Mouse (Mus musculus): Measurements from ENCODE around the gene Wbp2.
"Not testable (repeated sequence)": the region's sequence is repeated elsewhere in the genome, so short reads cannot be mapped to it uniquely, and the experiment has no call there.

The Wbp2 gene

GRCm38 (mm10) chr11:116086258-116087193 lies at the start of gene Wbp2:
Gene Wbp2, minus strand, starts transcription at chr11:116086995.
- DNase-seq (ENCODE audit: low spot score in 2 of 2), result peak; percentile 88 to 92

- no peak for DNase-seq (ENCODE audit: low spot score in 2 of 2)
Observed at GRCm38 (mm10) chr11:116134171-116134570, 47.4 kb upstream of the Wbp2 start.

- DNase-seq (ENCODE audit: low spot score in 2 of 2), result no peak
Observed at GRCm38 (mm10) chr11:116133497-116133896, 46.7 kb upstream of the Wbp2 start.

GRCm38 (mm10) chr11:116132366-116133333 lies 45.9 kb upstream of the Wbp2 start:
- no peak for DNase-seq (ENCODE audit: low spot score in 2 of 2)

- DNase-seq (ENCODE audit: low spot score in 2 of 2), result no peak
Observed at GRCm38 (mm10) chr11:116131349-116132170, 44.8 kb upstream of the Wbp2 start.

- DNase-seq (ENCODE audit: low spot score in 2 of 2), result peak; percentile 70 to 79
Observed at GRCm38 (mm10) chr11:116130488-116131205, 43.9 kb upstream of the Wbp2 start, which contains the start of gene Trim65. Gene Trim65, minus strand, starts transcription at chr11:116131128.

- no peak for DNase-seq (ENCODE audit: low spot score in 2 of 2)
Observed at GRCm38 (mm10) chr11:116129993-116130487, 43.2 kb upstream of the Wbp2 start.

GRCm38 (mm10) chr11:116129091-116129790 lies 42.4 kb upstream of the Wbp2 start:
- no peak for DNase-seq (ENCODE audit: low spot score in 2 of 2)

GRCm38 (mm10) chr11:116127986-116128385 lies 41.2 kb upstream of the Wbp2 start:
- DNase-seq (ENCODE audit: low spot score in 2 of 2), result no peak

- DNase-seq (ENCODE audit: low spot score in 2 of 2), result peak in 1 of 2 experiments; percentile 47
Observed at GRCm38 (mm10) chr11:116127156-116127980, 40.6 kb upstream of the Wbp2 start, which contains the start of gene Trim47. Gene Trim47, minus strand, starts transcription at chr11:116127210.

- DNase-seq (ENCODE audit: low spot score in 2 of 2), result no peak
Observed at GRCm38 (mm10) chr11:116126261-116126660, 39.5 kb upstream of the Wbp2 start.

GRCm38 (mm10) chr11:116121731-116122245 lies 35.0 kb upstream of the Wbp2 start:
- not testable (repeated sequence) for DNase-seq (ENCODE audit: low spot score in 2 of 2)

GRCm38 (mm10) chr11:116117819-116118218 lies 31.0 kb upstream of the Wbp2 start:
- DNase-seq (ENCODE audit: low spot score in 2 of 2), result no peak

GRCm38 (mm10) chr11:116117241-116117640 lies 30.4 kb upstream of the Wbp2 start:
- no peak for DNase-seq (ENCODE audit: low spot score in 2 of 2)

- DNase-seq (ENCODE audit: low spot score in 2 of 2), result no peak
Observed at GRCm38 (mm10) chr11:116111611-116112203, 24.9 kb upstream of the Wbp2 start.

- no peak for DNase-seq (ENCODE audit: low spot score in 2 of 2)
Observed at GRCm38 (mm10) chr11:116111067-116111466, 24.3 kb upstream of the Wbp2 start.

GRCm38 (mm10) chr11:116110540-116110939 lies 23.7 kb upstream of the Wbp2 start:
- DNase-seq (ENCODE audit: low spot score in 2 of 2), result no peak

GRCm38 (mm10) chr11:116110131-116110530 lies 23.3 kb upstream of the Wbp2 start:
- DNase-seq (ENCODE audit: low spot score in 2 of 2), result no peak
